Comparison of ENCODE assay signal across 11 mouse cellular contexts in genomic region chr4:128747614-128748270, GRCm38 (mm10). TPM values are rescaled to one million over a fixed set of nuclear protein-coding genes. Genes with fewer than 3 reads are reported as not detected.
DNase-seq lines count a peak whose midpoint lies in the region; ATAC-seq and TF ChIP-seq lines count a peak whose summit lies in the region.
"Had no signal": no experiment of that assay in that cellular context is flagged by ENCODE, and none has a peak within 500 bp of the region (broad histone marks: within the 10 kb centered on the region; RNA-seq: fewer than 3 reads in every experiment).

No protein-coding gene starts in this region.

- intact Hi-C loops in heart, postnatal 36 days (cut with DNase I) = loop anchor here (5.0 kb wide), 1 partner anchor 35 kb away; no protein-coding TSS in a partner anchor

- H3K36me3 ChIP-seq in liver, postnatal 0 days (replicated peaks; ENCODE audit: insufficient read depth, low read length) = peaks cover 85% of the 10 kb centered on the region
- peaks cover 100% of the 10 kb centered on the region for H3K36me3 ChIP-seq in liver, embryonic 12.5 days
- peaks cover 91% of the 10 kb centered on the region for H3K36me3 ChIP-seq in embryonic facial prominence, embryonic 15.5 days

- H3K4me3 ChIP-seq in liver, postnatal 0 days (ENCODE audit: low read depth, low read length) = no peak overlapping the region
- H3K4me3 ChIP-seq in liver, embryonic 12.5 days = no peak overlapping the region
- no peak overlapping the region for H3K4me3 ChIP-seq in embryonic facial prominence, embryonic 15.5 days (replicated peaks)
- H3K4me3 ChIP-seq: limb, embryonic 10.5 days had no signal

- 73% methylated on average over 22 of the region's 22 CpGs for WGBS in liver, postnatal 0 days (ENCODE audit: insufficient replicate concordance)
- 85% methylated on average over 22 of the region's 22 CpGs for WGBS in liver, embryonic 12.5 days (ENCODE audit: insufficient replicate concordance)
- WGBS in embryonic facial prominence, embryonic 15.5 days = 77% methylated on average over 22 of the region's 22 CpGs

- no peaks in the 10 kb centered on the region for H3K9me3 ChIP-seq in liver, postnatal 0 days (ENCODE audit: low read length)
- H3K9me3 ChIP-seq in liver, embryonic 12.5 days (replicated peaks) = no peaks in the 10 kb centered on the region
- H3K9me3 ChIP-seq in embryonic facial prominence, embryonic 15.5 days (replicated peaks) = no peaks in the 10 kb centered on the region
- H3K9me3 ChIP-seq: limb, embryonic 10.5 days had no signal

- H3K27me3 ChIP-seq in liver, postnatal 0 days (ENCODE audit: insufficient read depth, low read length) = no peaks in the 10 kb centered on the region
- H3K27me3 ChIP-seq in liver, embryonic 12.5 days (replicated peaks) = no peaks in the 10 kb centered on the region
- H3K27me3 ChIP-seq in embryonic facial prominence, embryonic 15.5 days = no peaks in the 10 kb centered on the region

- H3K9ac ChIP-seq in liver, postnatal 0 days (replicated peaks) = no peak overlapping the region
- H3K9ac ChIP-seq in liver, embryonic 12.5 days = no peak overlapping the region
- no peak overlapping the region for H3K9ac ChIP-seq in embryonic facial prominence, embryonic 15.5 days

- no peak for TF ChIP-seq CTCF in liver, postnatal 0 days (IDR thresholded peaks at IDR 0.05; ENCODE audit: low read depth)

- TF ChIP-seq EP300 in liver, postnatal 0 days (IDR thresholded peaks at IDR 0.05; ENCODE audit: low read depth) = no peak

- peak; percentile 92 for DNase-seq in heart, adult 11 months
- no peak for DNase-seq in heart, postnatal 36 days
- peak; percentile 55 for DNase-seq in liver, postnatal 0 days
- DNase-seq in adrenal gland, postnatal 14 days = peak; percentile 73
- no peak for DNase-seq in layer of hippocampus, postnatal 36 days
- DNase-seq: thymus, postnatal 36 days had no signal

- H3K4me1 ChIP-seq in liver, postnatal 0 days (ENCODE audit: insufficient read depth) = no peaks in the 10 kb centered on the region
- peaks cover 6% of the 10 kb centered on the region; the same call in 1 of the 2 replicates for H3K4me1 ChIP-seq in liver, embryonic 12.5 days
- H3K4me1 ChIP-seq in embryonic facial prominence, embryonic 15.5 days = peaks cover 36% of the 10 kb centered on the region
- H3K4me1 ChIP-seq: limb, embryonic 10.5 days had no signal

- no peak overlapping the region for H3K4me2 ChIP-seq in liver, postnatal 0 days (ENCODE audit: low read depth, low read length)
- no peak overlapping the region for H3K4me2 ChIP-seq in liver, embryonic 12.5 days
- no peak overlapping the region for H3K4me2 ChIP-seq in embryonic facial prominence, embryonic 15.5 days (replicated peaks)

- no peak overlapping the region for H3K27ac ChIP-seq in liver, postnatal 0 days (ENCODE audit: low read depth)
- H3K27ac ChIP-seq in liver, embryonic 12.5 days = no peak overlapping the region
- H3K27ac ChIP-seq in embryonic facial prominence, embryonic 15.5 days (replicated peaks) = peak overlapping the region; percentile 39
- H3K27ac ChIP-seq: limb, embryonic 10.5 days had no signal

- ATAC-seq in liver, postnatal 0 days = peak; percentile 70
- ATAC-seq in liver, embryonic 12.5 days = no peak
- ATAC-seq in embryonic facial prominence, embryonic 15.5 days (ENCODE audit: insufficient number of reproducible peaks, low FRiP score, low TSS enrichment, low read depth) = no peak
- ATAC-seq: lung, postnatal 0 days had no signal

RNA-seq across cellular contexts. Expression of gene A3galt2, which starts 7.4 kb away (rescaled TPM):
- under 1 TPM in 1 of 2 experiments, not detected in 1; 0.08 TPM for total RNA-seq in heart, postnatal 36 days (2021)
- not detected in 2 replicates for polyA plus RNA-seq in liver, postnatal 0 days (2015; fragmentation: Nextera tagmentation; extraction: Ambion mirVana)
- 0.04 and 0.06 TPM in 2 replicates for polyA plus RNA-seq in liver, embryonic 12.5 days (2016; fragmentation: Nextera tagmentation; extraction: Ambion mirVana)
- 0.26 TPM in 2 replicates for total RNA-seq in adrenal gland, postnatal 14 days (2021)
- polyA plus RNA-seq in embryonic facial prominence, embryonic 15.5 days (2015; fragmentation: Nextera tagmentation; extraction: Ambion mirVana) = 0.12 and 0.15 TPM in 2 replicates
- total RNA-seq in layer of hippocampus, postnatal 36 days (2021) = under 1 TPM; 0.48 to 0.62 TPM
- total RNA-seq: granulocyte monocyte progenitor cell, adult 5-6 weeks had no signal

RNA-seq across cellular contexts. Expression of gene Zfp362, which starts 58.1 kb away (rescaled TPM):
- 10 to 100 TPM; 12.5 to 14.3 TPM for total RNA-seq in heart, postnatal 36 days (2021)
- polyA plus RNA-seq in liver, postnatal 0 days (2015; fragmentation: Nextera tagmentation; extraction: Ambion mirVana) = 5.1 and 5.4 TPM in 2 replicates
- 12.1 and 12.6 TPM in 2 replicates for polyA plus RNA-seq in liver, embryonic 12.5 days (2016; fragmentation: Nextera tagmentation; extraction: Ambion mirVana)
- 32.2 and 39.1 TPM in 2 replicates for total RNA-seq in adrenal gland, postnatal 14 days (2021)
- 37.3 and 43.6 TPM in 2 replicates for polyA plus RNA-seq in embryonic facial prominence, embryonic 15.5 days (2015; fragmentation: Nextera tagmentation; extraction: Ambion mirVana)
- 10 to 100 TPM; 23.7 to 29.8 TPM for total RNA-seq in layer of hippocampus, postnatal 36 days (2021)

Comparison
In these comparisons a context has a peak if more than half of its experiments do, and no peak if none do; other contexts are left out.
1. DNase-seq: peak in heart, adult 11 months (single experiment), liver, postnatal 0 days (single experiment) and adrenal gland, postnatal 14 days (single experiment); none in heart, postnatal 36 days (0 of 2) and layer of hippocampus, postnatal 36 days (0 of 2).